Mouse (Mus musculus) lung, postnatal 0 days (tissue): ENCODE results near the gene Tmem258.

Experiments
- CTCF ChIP-seq: IDR thresholded peaks from 2 replicates; pipeline ENCODE4 v1.5.1; 2016; ENCODE audit warnings: antibody characterized with exemption, mild to moderate bottlenecking
- EP300 ChIP-seq: IDR thresholded peaks from 2 replicates; pipeline ENCODE4 v1.6.1; 2016; ENCODE audit warnings: antibody characterized with exemption, mild to moderate bottlenecking, control low read depth

GRCm38 (mm10) chr19:10235784-10236565 is 32.2 kb downstream of the Tmem258 start:
- TF ChIP-seq CTCF (no peak), EP300 (no peak)
